Mouse (Mus musculus): ENCODE measurements at regions not wholly inside any gene's neighbourhood (a gene's known extent, or its start where the extent isn't known, plus 50 kb on each side); places are given as distances from the start of the nearest gene placed in this dataset.

GRCm38 (mm10) chr15:64618471-64618870 lies 199.0 kb upstream of the Gm21798 start:
- no peak for DNase-seq (ENCODE audit: low spot score in 2 of 2)

- DNase-seq (ENCODE audit: low spot score in 2 of 2) = no peak
Measured at GRCm38 (mm10) chr15:64621876-64622275, 195.6 kb upstream of the Gm21798 start.

- peak; percentile 11 to 13 for DNase-seq (ENCODE audit: low spot score in 2 of 2)
Measured at GRCm38 (mm10) chr15:64622591-64622990, 194.9 kb upstream of the Gm21798 start.

- no peak for DNase-seq (ENCODE audit: low spot score in 2 of 2)
Measured at GRCm38 (mm10) chr15:64626359-64626758, 191.1 kb upstream of the Gm21798 start.

- peak; percentile 62 to 67 for DNase-seq (ENCODE audit: low spot score in 2 of 2)
Measured at GRCm38 (mm10) chr15:64627258-64627657, 190.2 kb upstream of the Gm21798 start.

Data from urinary bladder, postnatal 36 days (tissue).